Mouse (Mus musculus): ENCODE results near the gene Ccdc14. TPM values are rescaled to one million over a fixed set of nuclear protein-coding genes. Genes with fewer than 3 reads are reported as not detected.
"Not testable (repeated sequence)": the region's sequence is repeated elsewhere in the genome, so short reads cannot be mapped to it uniquely, and the experiment has no call there.

Ccdc14 gene
- polyA plus RNA-seq (2012; rRNA removed) = 2.6 and 3.1 TPM in 2 replicates

DNA sequence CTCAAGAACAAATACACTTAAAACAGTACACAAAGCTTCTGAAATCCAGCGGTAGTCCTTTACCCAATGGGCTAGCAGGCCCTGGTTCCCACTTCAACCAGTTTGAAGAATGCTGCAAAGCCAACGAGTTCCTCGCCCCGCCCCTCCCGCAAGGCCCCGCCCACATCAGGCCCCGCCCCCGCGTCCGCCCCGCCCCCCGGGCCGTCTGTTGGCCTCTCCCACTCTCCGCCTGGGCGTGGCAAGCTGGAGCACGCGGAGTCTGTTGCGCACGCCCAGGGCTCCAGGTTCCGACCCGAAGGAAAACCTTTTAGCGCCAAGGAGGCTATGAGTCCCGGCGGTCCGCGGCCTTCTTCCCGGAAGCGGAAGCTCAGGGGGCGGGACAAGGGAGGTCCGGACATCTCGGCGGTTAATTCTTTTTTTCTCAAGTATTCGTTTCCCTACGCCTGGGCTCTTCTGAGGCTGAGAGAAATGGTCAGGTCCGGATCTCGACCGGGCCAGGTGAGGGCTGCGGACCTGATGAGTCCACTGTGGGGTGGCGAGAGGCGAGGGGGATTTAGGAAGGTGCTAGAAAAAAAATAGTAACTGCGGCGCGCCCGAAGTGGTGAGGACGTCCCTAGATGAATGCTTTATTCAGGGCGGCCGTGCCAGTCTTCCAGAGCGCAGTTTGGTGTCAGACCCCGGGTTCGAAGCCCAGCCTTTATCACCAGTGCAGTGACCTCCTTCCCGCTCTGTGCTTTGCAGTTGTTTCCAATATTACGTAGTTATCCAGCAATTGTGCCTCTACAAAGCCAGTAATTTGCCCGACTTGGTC lies at the start of gene Ccdc14:
Ccdc14 (plus strand) TSS at position 283 of the 811 bp plus-strand sequence.
- 1% methylated on average over 53 of the region's 53 CpGs for WGBS
- peak; percentile 10; the same call in 1 of the 2 replicates for TF ChIP-seq POLR2A (IDR thresholded peaks at IDR 0.05; ENCODE audit: borderline replicate concordance, insufficient read depth, low read length)
- TF ChIP-seq CTCF (IDR thresholded peaks at IDR 0.05; ENCODE audit: borderline replicate concordance, insufficient read depth, low read depth, low read length) = no peak
- no peaks in the 10 kb centered on the region for H3K27me3 ChIP-seq (ENCODE audit: control insufficient read depth, insufficient read depth, low read length)
- H3K4me1 ChIP-seq (ENCODE audit: control insufficient read depth, insufficient read depth, low read length) = no peaks in the 10 kb centered on the region
- no peak within 1 kb of the TSS for H3K27ac ChIP-seq (ENCODE audit: insufficient read depth, low read length)
- DNase-seq = peak; percentile 81 to 83
- peak within 1 kb of the TSS; percentile 66 for H3K4me3 ChIP-seq (replicated peaks; ENCODE audit: insufficient read depth, low read depth, low read length)

DNA sequence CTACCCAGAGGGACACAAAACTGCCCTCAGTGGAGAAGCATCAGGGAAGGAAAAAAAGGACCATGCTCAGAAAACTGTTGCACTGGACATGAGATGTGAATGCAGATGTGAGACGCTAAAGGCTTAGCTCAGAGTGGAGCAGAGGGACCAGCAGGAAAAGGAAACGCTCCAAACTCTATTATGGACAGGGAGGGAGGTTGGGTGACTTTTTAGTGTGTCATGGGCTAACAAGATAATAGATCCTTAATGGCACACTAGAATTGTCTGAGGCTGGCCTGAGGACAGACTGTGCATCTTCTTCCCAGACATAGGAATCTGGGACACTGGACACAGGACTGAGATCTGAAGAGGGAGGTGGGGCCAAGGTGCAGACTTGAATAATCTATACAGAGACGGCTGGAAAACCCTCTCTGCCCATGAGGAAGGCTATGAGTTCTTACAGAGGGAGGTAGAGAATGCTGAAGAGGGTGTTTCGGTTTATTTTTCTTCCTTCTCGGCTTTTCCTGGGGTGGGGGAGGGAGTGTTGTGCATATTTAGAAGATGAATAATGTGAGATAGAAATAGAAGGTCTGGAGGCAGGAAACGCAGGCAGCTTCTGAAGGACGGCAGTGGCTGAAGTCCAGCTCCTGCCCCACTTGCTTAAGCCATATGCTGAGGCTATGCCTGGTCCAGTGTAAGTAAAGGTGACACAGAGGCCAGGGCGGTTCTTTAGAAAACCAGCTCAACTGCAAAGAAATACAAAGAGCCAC lies 46.7 kb upstream of the Ccdc14 start:
- Histone ChIP-seq H3K27ac (ENCODE audit: insufficient read depth, low read length) (no peak overlapping the region), H3K27me3 (ENCODE audit: control insufficient read depth, insufficient read depth, low read length) (no peaks in the 10 kb centered on the region), H3K4me1 (ENCODE audit: control insufficient read depth, insufficient read depth, low read length) (no peaks in the 10 kb centered on the region), H3K4me3 (replicated peaks; ENCODE audit: insufficient read depth, low read depth, low read length) (no peak overlapping the region)
- WGBS = 64% methylated on average over 8 of the region's 8 CpGs
- TF ChIP-seq POLR2A (IDR thresholded peaks at IDR 0.05; ENCODE audit: borderline replicate concordance, insufficient read depth, low read length) (no peak), CTCF (IDR thresholded peaks at IDR 0.05; ENCODE audit: borderline replicate concordance, insufficient read depth, low read depth, low read length) (no peak)
- no peak for DNase-seq

DNA sequence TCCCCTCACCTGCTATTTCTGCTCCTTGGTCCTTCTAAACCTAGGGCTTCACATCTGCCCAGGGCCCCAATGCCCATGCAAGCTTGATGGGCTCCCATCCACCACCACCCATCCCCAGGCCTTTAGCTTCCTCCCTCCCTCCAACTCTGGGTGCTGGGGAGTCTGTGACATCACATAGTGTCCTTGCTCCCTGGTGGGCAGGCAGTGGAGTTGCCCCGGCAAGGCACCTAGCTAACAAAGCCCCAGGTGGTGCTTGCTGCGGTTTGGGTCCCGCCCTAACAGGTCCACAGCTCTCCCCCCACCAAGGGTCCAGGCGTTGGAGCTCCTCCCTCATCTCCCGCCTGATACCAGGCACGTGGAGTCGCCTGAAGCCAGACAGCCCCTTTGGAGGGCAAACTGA lies 40.8 kb upstream of the Ccdc14 start, which contains the start of gene Ropn1:
Ropn1 (plus strand) TSS at position 301 of the 400 bp plus-strand sequence.
- no peaks in the 10 kb centered on the region for H3K4me1 ChIP-seq (ENCODE audit: control insufficient read depth, insufficient read depth, low read length)
- TF ChIP-seq POLR2A (IDR thresholded peaks at IDR 0.05; ENCODE audit: borderline replicate concordance, insufficient read depth, low read length) (no peak), CTCF (IDR thresholded peaks at IDR 0.05; ENCODE audit: borderline replicate concordance, insufficient read depth, low read depth, low read length) (no peak)
- DNase-seq = no peak
- 66% methylated on average over 7 of the region's 7 CpGs for WGBS
- no peak within 1 kb of the TSS for H3K4me3 ChIP-seq (replicated peaks; ENCODE audit: insufficient read depth, low read depth, low read length)
- H3K27me3 ChIP-seq (ENCODE audit: control insufficient read depth, insufficient read depth, low read length) = no peaks in the 10 kb centered on the region; the same call in 1 of the 2 replicates
- H3K27ac ChIP-seq (ENCODE audit: insufficient read depth, low read length) = no peak within 1 kb of the TSS

DNA sequence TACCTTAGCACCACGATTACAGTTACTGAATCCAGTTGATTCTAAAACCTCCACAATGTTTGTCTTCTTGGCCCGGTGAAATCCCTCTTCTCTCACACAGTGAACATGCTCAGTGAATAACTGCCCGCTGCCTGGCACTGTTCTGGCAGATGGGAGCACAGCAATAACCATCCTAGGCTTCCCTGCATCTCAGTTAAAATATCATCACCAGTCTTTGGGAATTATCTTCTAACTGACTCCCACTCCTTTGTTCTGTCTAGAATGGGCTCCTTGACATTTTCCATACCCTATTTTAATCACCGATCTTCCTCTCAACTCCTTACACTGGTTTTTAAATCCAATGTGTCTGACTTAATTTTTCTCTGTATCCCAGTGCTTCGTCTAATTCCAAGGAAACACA lies 37.4 kb upstream of the Ccdc14 start:
- H3K4me1 ChIP-seq (ENCODE audit: control insufficient read depth, insufficient read depth, low read length) = peaks cover 1% of the 10 kb centered on the region; the same call in 1 of the 2 replicates
- no peaks in the 10 kb centered on the region; the same call in 1 of the 2 replicates for H3K27me3 ChIP-seq (ENCODE audit: control insufficient read depth, insufficient read depth, low read length)
- no peak overlapping the region for H3K27ac ChIP-seq (ENCODE audit: insufficient read depth, low read length)
- no peak for DNase-seq
- no peak for TF ChIP-seq POLR2A (IDR thresholded peaks at IDR 0.05; ENCODE audit: borderline replicate concordance, insufficient read depth, low read length)
- 85% methylated on average over 5 of the region's 5 CpGs for WGBS
- no peak overlapping the region for H3K4me3 ChIP-seq (replicated peaks; ENCODE audit: insufficient read depth, low read depth, low read length)

DNA sequence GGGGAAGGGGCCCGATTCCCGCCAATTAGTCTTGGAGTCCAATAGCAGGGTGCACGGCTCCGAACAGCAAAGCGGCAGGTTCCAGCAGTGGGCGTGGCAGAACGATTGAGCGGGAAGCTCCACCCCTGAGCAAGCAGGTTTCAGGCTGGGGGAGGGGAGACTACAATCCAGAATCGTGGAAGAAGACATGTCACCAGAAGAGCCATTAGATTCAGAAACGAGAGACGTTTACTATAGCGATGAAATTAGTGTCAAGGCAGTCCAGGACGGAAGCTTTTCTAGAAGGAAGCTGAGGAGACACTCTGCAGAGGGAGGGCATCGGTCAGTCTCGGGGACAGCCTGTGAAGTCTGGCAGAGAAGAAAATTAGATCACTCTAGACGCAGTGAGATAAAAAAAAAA lies 32.9 kb upstream of the Ccdc14 start:
- WGBS = 3% methylated on average over 16 of the region's 16 CpGs
- H3K27me3 ChIP-seq (ENCODE audit: control insufficient read depth, insufficient read depth, low read length); H3K4me1 ChIP-seq (ENCODE audit: control insufficient read depth, insufficient read depth, low read length); H3K4me3 ChIP-seq (replicated peaks; ENCODE audit: insufficient read depth, low read depth, low read length); H3K27ac ChIP-seq (ENCODE audit: insufficient read depth, low read length); DNase-seq: not testable (repeated sequence)

DNA sequence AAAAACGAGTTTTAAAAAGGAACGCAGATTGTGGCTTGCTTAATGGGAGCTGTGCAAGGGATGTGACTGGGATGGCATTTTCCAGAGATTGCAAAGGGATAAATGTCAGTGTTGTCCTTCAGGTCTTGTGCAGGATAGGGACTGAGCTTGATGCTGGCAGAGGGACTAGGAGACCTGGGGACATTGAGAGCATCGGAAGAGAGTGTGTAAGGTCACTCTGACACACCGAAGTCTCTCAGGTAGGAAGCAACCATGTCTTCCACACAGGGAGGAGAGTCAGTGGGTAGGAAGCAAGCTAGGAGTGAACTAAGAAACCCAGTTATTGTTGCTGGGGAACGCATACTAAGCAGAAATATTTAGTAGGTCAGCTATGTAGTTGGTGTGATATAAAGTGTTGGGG lies 32.4 kb upstream of the Ccdc14 start:
- WGBS = 22% methylated on average over 5 of the region's 5 CpGs
- no peak overlapping the region for H3K27ac ChIP-seq (ENCODE audit: insufficient read depth, low read length)

DNA sequence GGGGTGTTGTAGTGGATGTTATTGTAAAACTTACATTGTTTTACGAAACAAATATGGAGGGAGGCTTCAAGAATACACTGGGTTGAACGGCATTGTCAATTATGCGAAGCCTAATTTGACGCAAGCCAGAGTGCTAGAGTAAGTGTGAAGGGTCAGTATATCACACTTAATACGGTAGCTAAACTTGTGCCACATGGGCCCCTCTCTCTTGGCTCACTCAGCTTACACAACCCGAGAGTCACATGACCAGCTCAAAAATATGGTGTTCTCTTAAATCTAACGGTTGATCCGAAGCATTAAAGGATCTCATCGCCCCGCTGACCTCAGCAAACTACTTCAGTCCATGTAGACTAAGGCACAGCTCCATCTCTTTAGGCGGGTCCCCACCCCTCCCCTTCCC lies 32.0 kb upstream of the Ccdc14 start:
- 35% methylated on average over 11 of the region's 11 CpGs for WGBS
- Histone ChIP-seq H3K27me3 (ENCODE audit: control insufficient read depth, insufficient read depth, low read length) (no peaks in the 10 kb centered on the region), H3K27ac (ENCODE audit: insufficient read depth, low read length) (no peak overlapping the region), H3K4me1 (ENCODE audit: control insufficient read depth, insufficient read depth, low read length) (peaks cover 2% of the 10 kb centered on the region; the same call in 1 of the 2 replicates), H3K4me3 (replicated peaks; ENCODE audit: insufficient read depth, low read depth, low read length) (no peak overlapping the region)
- no peak for DNase-seq
- TF ChIP-seq POLR2A (IDR thresholded peaks at IDR 0.05; ENCODE audit: borderline replicate concordance, insufficient read depth, low read length) (no peak), CTCF (IDR thresholded peaks at IDR 0.05; ENCODE audit: borderline replicate concordance, insufficient read depth, low read depth, low read length) (no peak)

More for the DNA sequence above, 32.4 kb upstream of the Ccdc14 start:
- H3K27me3 ChIP-seq (ENCODE audit: control insufficient read depth, insufficient read depth, low read length) = no peaks in the 10 kb centered on the region; the same call in 1 of the 2 replicates
- peaks cover 2% of the 10 kb centered on the region; the same call in 1 of the 2 replicates for H3K4me1 ChIP-seq (ENCODE audit: control insufficient read depth, insufficient read depth, low read length)
- TF ChIP-seq CTCF (IDR thresholded peaks at IDR 0.05; ENCODE audit: borderline replicate concordance, insufficient read depth, low read depth, low read length) (no peak), POLR2A (IDR thresholded peaks at IDR 0.05; ENCODE audit: borderline replicate concordance, insufficient read depth, low read length) (no peak)
- DNase-seq = no peak
- H3K4me3 ChIP-seq (replicated peaks; ENCODE audit: insufficient read depth, low read depth, low read length) = no peak overlapping the region

DNA sequence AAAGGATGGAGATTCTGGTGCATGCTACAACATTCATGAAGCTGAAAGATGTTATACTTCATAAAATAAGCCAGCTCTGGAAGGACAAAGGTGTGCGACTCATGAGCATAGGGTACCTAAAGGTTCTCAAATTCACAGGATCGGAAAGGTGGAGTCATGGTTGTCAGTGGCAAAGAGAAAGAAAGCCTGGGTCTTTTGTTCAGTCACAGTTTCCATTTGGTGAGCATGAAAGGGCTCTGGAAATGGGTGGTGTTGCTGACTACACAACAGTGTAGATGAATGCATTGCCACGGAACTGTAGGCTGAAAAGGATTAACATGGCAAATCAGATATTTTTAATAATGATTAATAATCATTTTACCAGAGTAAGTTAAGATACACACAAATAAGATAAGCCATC lies 25.9 kb upstream of the Ccdc14 start:
- 90% methylated on average over 3 of the region's 3 CpGs for WGBS
- DNase-seq = no peak
- Histone ChIP-seq H3K4me1 (ENCODE audit: control insufficient read depth, insufficient read depth, low read length) (no peaks in the 10 kb centered on the region), H3K27me3 (ENCODE audit: control insufficient read depth, insufficient read depth, low read length) (no peaks in the 10 kb centered on the region), H3K27ac (ENCODE audit: insufficient read depth, low read length) (no peak overlapping the region), H3K4me3 (replicated peaks; ENCODE audit: insufficient read depth, low read depth, low read length) (no peak overlapping the region)
- TF ChIP-seq CTCF (IDR thresholded peaks at IDR 0.05; ENCODE audit: borderline replicate concordance, insufficient read depth, low read depth, low read length) (no peak), POLR2A (IDR thresholded peaks at IDR 0.05; ENCODE audit: borderline replicate concordance, insufficient read depth, low read length) (no peak)
